Mouse (Mus musculus): Measurements from ENCODE around the gene Cgas. TPM values are rescaled to one million over a fixed set of nuclear protein-coding genes. Genes with fewer than 3 reads are reported as not detected.

Gene Cgas
- polyA plus RNA-seq, 1 experiment from 2014 or later: 0.85 TPM

- peaks cover 32% of the 10 kb centered on the region for H3K27me3 ChIP-seq (replicated peaks; ENCODE audit: control insufficient read depth, insufficient read depth, low read length)
- H3K4me2 ChIP-seq: no peak overlapping the region
- no peak for ATAC-seq (replicated peaks; ENCODE audit: low FRiP score)
These were observed 53.1 kb downstream of the Cgas start for GRCm38 (mm10) chr9:78389981-78390380.

GRCm38 (mm10) chr9:78386947-78387346, 56.1 kb downstream of the Cgas start:
- peaks cover 3% of the 10 kb centered on the region for H3K27me3 ChIP-seq (replicated peaks; ENCODE audit: control insufficient read depth, insufficient read depth, low read length)
- H3K4me2 ChIP-seq: no peak overlapping the region
- H3K27ac ChIP-seq (ENCODE audit: low read depth, low read length): no peak overlapping the region
- ATAC-seq (replicated peaks; ENCODE audit: low FRiP score) (no peak), DNase-seq (ENCODE audit: low spot score) (no peak)
- H3K4me1 ChIP-seq (replicated peaks; ENCODE audit: control insufficient read depth, insufficient read depth, low read length): no peaks in the 10 kb centered on the region
- no peaks in the 10 kb centered on the region for H3K36me3 ChIP-seq (ENCODE audit: control insufficient read depth, insufficient read depth, low read length)
- no peaks in the 10 kb centered on the region for H3K9me3 ChIP-seq (ENCODE audit: control insufficient read depth, low read length)
- 75% methylated on average over 7 of the region's 7 CpGs for WGBS
- H3K9ac ChIP-seq (ENCODE audit: low read depth, low read length): no peak overlapping the region
- H3K4me3 ChIP-seq (ENCODE audit: low read depth, low read length): no peak overlapping the region

More at GRCm38 (mm10) chr9:78389981-78390380, 53.1 kb downstream of the Cgas start:
- 45% methylated on average over 5 of the region's 5 CpGs for WGBS
- Histone ChIP-seq H3K4me3 (ENCODE audit: low read depth, low read length) (no peak overlapping the region), H3K9ac (ENCODE audit: low read depth, low read length) (no peak overlapping the region), H3K36me3 (ENCODE audit: control insufficient read depth, insufficient read depth, low read length) (no peaks in the 10 kb centered on the region), H3K4me1 (replicated peaks; ENCODE audit: control insufficient read depth, insufficient read depth, low read length) (no peaks in the 10 kb centered on the region), H3K27ac (ENCODE audit: low read depth, low read length) (no peak overlapping the region), H3K9me3 (ENCODE audit: control insufficient read depth, low read length) (no peaks in the 10 kb centered on the region)
- no peak for DNase-seq (ENCODE audit: low spot score)

GRCm38 (mm10) chr9:78385893-78386292, 57.1 kb downstream of the Cgas start:
- Histone ChIP-seq H3K27me3 (replicated peaks; ENCODE audit: control insufficient read depth, insufficient read depth, low read length) (no peaks in the 10 kb centered on the region), H3K4me3 (ENCODE audit: low read depth, low read length) (no peak overlapping the region), H3K36me3 (ENCODE audit: control insufficient read depth, insufficient read depth, low read length) (no peaks in the 10 kb centered on the region), H3K4me1 (replicated peaks; ENCODE audit: control insufficient read depth, insufficient read depth, low read length) (no peaks in the 10 kb centered on the region), H3K9me3 (ENCODE audit: control insufficient read depth, low read length) (no peaks in the 10 kb centered on the region), H3K9ac (ENCODE audit: low read depth, low read length) (no peak overlapping the region), H3K4me2 (no peak overlapping the region), H3K27ac (ENCODE audit: low read depth, low read length) (no peak overlapping the region)
- WGBS: 48% methylated on average over 3 of the region's 3 CpGs
- DNase-seq (ENCODE audit: low spot score) (no peak), ATAC-seq (replicated peaks; ENCODE audit: low FRiP score) (no peak)

Small RNA genes lying within 50 kb of the gene (microRNA-seq; reads per million reads assigned to microRNA genes)
- not detected for gene Gm26377 (ENCODE audit: borderline number of aligned reads)

Other genes starting within 250 kb of the Cgas start
- not detected in 2 replicates for gene Gsta1, start 212.6 kb downstream of the Cgas start, polyA plus RNA-seq (2014; fragmentation: Nextera tagmentation; extraction: Ambion mirVana)
- not detected in 2 replicates for gene Gm3776, start 186.1 kb downstream of the Cgas start, polyA plus RNA-seq (2014; fragmentation: Nextera tagmentation; extraction: Ambion mirVana)
- not detected in 2 replicates for gene Gm10639, start 153.3 kb downstream of the Cgas start, polyA plus RNA-seq (2014; fragmentation: Nextera tagmentation; extraction: Ambion mirVana)
- not detected in 2 replicates for gene Omt2a, start 128.4 kb downstream of the Cgas start, polyA plus RNA-seq (2014; fragmentation: Nextera tagmentation; extraction: Ambion mirVana)
- gene Omt2b, start 115.6 kb downstream of the Cgas start, polyA plus RNA-seq (2014; fragmentation: Nextera tagmentation; extraction: Ambion mirVana): not detected in 2 replicates
- gene Gsta2, start 87.4 kb downstream of the Cgas start, polyA plus RNA-seq (2014; fragmentation: Nextera tagmentation; extraction: Ambion mirVana): not detected in 2 replicates
- 0.64 TPM in 1 of 2 replicates, not detected in the other for gene Dppa5a, start 75.1 kb downstream of the Cgas start, polyA plus RNA-seq (2014; fragmentation: Nextera tagmentation; extraction: Ambion mirVana)
- gene Ooep, start 64.5 kb downstream of the Cgas start, polyA plus RNA-seq (2014; fragmentation: Nextera tagmentation; extraction: Ambion mirVana): 0.12 and 0.16 TPM in 2 replicates
- 0.19 and 0.21 TPM in 2 replicates for gene Ddx43, start 47.5 kb downstream of the Cgas start, polyA plus RNA-seq (2014; fragmentation: Nextera tagmentation; extraction: Ambion mirVana)
- 43.0 and 44.4 TPM in 2 replicates for gene Mto1, start 5.0 kb upstream of the Cgas start, polyA plus RNA-seq (2014; fragmentation: Nextera tagmentation; extraction: Ambion mirVana)
- 0.96 and 1.2 TPM in 2 replicates for gene Gm17324, start 5.5 kb upstream of the Cgas start, polyA plus RNA-seq (2014; fragmentation: Nextera tagmentation; extraction: Ambion mirVana)
- 4,536 and 4,551 TPM in 2 replicates for gene Eef1a1, start 45.9 kb upstream of the Cgas start, polyA plus RNA-seq (2014; fragmentation: Nextera tagmentation; extraction: Ambion mirVana)
- 7.9 and 8.5 TPM in 2 replicates for gene Slc17a5, start 144.8 kb upstream of the Cgas start, polyA plus RNA-seq (2014; fragmentation: Nextera tagmentation; extraction: Ambion mirVana)
- 0.82 and 1.2 TPM in 2 replicates for gene Cd109, start 172.3 kb upstream of the Cgas start, polyA plus RNA-seq (2014; fragmentation: Nextera tagmentation; extraction: Ambion mirVana)

Data from liver, embryonic 11.5 days (tissue).